Mouse (Mus musculus) embryo, embryonic 11.5 days (tissue): Measurements from ENCODE around the gene Itpa.
A peak's percentile ranks its signal among the peaks of the same experiment; 100 is the strongest.

ENCODE experiments used
- DNase-seq: peaks from one replicate; pipeline ENCODE4 v3.0.0-alpha.2; 2012; ENCODE audit warnings: low read depth, low spot score

Itpa gene

GRCm38 (mm10) chr2:130655660-130656339, 11.6 kb upstream of the Itpa start:
- DNase-seq = no peak

GRCm38 (mm10) chr2:130656536-130656935, 10.9 kb upstream of the Itpa start:
- no peak for DNase-seq

GRCm38 (mm10) chr2:130657541-130657940, 9.9 kb upstream of the Itpa start:
- DNase-seq = no peak

GRCm38 (mm10) chr2:130658530-130658929, 8.9 kb upstream of the Itpa start:
- no peak for DNase-seq

- DNase-seq = no peak
These were observed 4.1 kb upstream of the Itpa start for GRCm38 (mm10) chr2:130663342-130663741.

GRCm38 (mm10) chr2:130664102-130664701, 3.2 kb upstream of the Itpa start, which contains the start of gene Ddrgk1:
Gene Ddrgk1, minus strand, starts transcription at chr2:130664659.
- peak; percentile 92 for DNase-seq

- DNase-seq = no peak
These were observed 9.8 kb downstream of the Itpa start for GRCm38 (mm10) chr2:130677211-130677610.

- DNase-seq = no peak
These were observed 11.7 kb downstream of the Itpa start for GRCm38 (mm10) chr2:130679154-130679553.

- DNase-seq = no peak
These were observed 12.5 kb downstream of the Itpa start for GRCm38 (mm10) chr2:130679899-130680298.

GRCm38 (mm10) chr2:130681531-130681930, 14.1 kb downstream of the Itpa start:
- no peak for DNase-seq

GRCm38 (mm10) chr2:130685426-130685825, 18.0 kb downstream of the Itpa start:
- DNase-seq = no peak

GRCm38 (mm10) chr2:130689011-130689410, 21.6 kb downstream of the Itpa start:
- DNase-seq = no peak

GRCm38 (mm10) chr2:130693563-130693962, 26.2 kb downstream of the Itpa start:
- DNase-seq = no peak

- DNase-seq = no peak
These were observed 29.3 kb downstream of the Itpa start for GRCm38 (mm10) chr2:130696700-130697152.

GRCm38 (mm10) chr2:130697153-130697810, 29.9 kb downstream of the Itpa start, which contains the start of gene Slc4a11:
Gene Slc4a11, minus strand, starts transcription at chr2:130697519.
- peak; percentile 31 for DNase-seq

GRCm38 (mm10) chr2:130697821-130698266, 30.4 kb downstream of the Itpa start:
- DNase-seq = no peak

GRCm38 (mm10) chr2:130704040-130705001, 36.9 kb downstream of the Itpa start:
- no peak for DNase-seq

GRCm38 (mm10) chr2:130705178-130705577, 37.8 kb downstream of the Itpa start:
- no peak for DNase-seq

- no peak for DNase-seq
These were observed 39.2 kb downstream of the Itpa start for GRCm38 (mm10) chr2:130706602-130707001.

- no peak for DNase-seq
These were observed 39.6 kb downstream of the Itpa start for GRCm38 (mm10) chr2:130707057-130707456.

GRCm38 (mm10) chr2:130717951-130718350, 50.5 kb downstream of the Itpa start:
- DNase-seq = no peak
